Mouse (Mus musculus) megakaryocyte, embryonic 14.5 days (primary cell): ENCODE measurements around the gene B4galt3. TPM values are rescaled to one million over a fixed set of nuclear protein-coding genes. Genes with fewer than 3 reads are reported as not detected.
"Not testable (repeated sequence)": the region's sequence is repeated elsewhere in the genome, so short reads cannot be mapped to it uniquely, and the experiment has no call there.

Experiments used
- H3K27me3 ChIP-seq: replicated peaks from 2 replicates; pipeline ENCODE3; 2012; ENCODE audit warnings: inconsistent platforms
- H3K36me3 ChIP-seq: replicated peaks from 2 replicates; pipeline ENCODE3; 2012; ENCODE audit warnings: low read length, inconsistent platforms, mixed read lengths
- H3K4me1 ChIP-seq: 2 replicates; pipeline ENCODE4 v1.6.1; 2012; ENCODE audit warnings: inconsistent platforms
- H3K4me3 ChIP-seq: replicated peaks from 2 replicates; pipeline ENCODE3; 2012; ENCODE audit warnings: moderate library complexity, mild to moderate bottlenecking, inconsistent platforms
- H3K9me3 ChIP-seq: 2 replicates; pipeline ENCODE4 v1.6.1; 2012; ENCODE audit warnings: inconsistent platforms
- FLI1 ChIP-seq: IDR thresholded peaks from 2 replicates; pipeline ENCODE4 v1.6.1; 2012; ENCODE audit warnings: low read length, inconsistent platforms, mixed read lengths
- GATA1 ChIP-seq: IDR thresholded peaks from 3 replicates; pipeline ENCODE4 v1.6.1; 2012; ENCODE audit warnings: mixed read lengths, low read length, inconsistent platforms, borderline replicate concordance
- polyA plus RNA-seq: library from polyadenylated mRNA; stranded (reverse); fragments of >175 nt; gene quantifications from 2 replicates; pipeline ENCODE4 v1.2.3, GENCODE M21; 2012; ENCODE audit warnings: low replicate concordance; ENCODE audit not compliant: insufficient read depth

Gene B4galt3
- polyA plus RNA-seq, 1 experiment = 20.6 TPM

- no peaks in the 10 kb centered on the region for H3K9me3 ChIP-seq
- H3K4me3 ChIP-seq = no peak overlapping the region
- H3K36me3 ChIP-seq = peaks cover 94% of the 10 kb centered on the region
- H3K4me1 ChIP-seq = peaks cover 34% of the 10 kb centered on the region
- no peaks in the 10 kb centered on the region for H3K27me3 ChIP-seq
- no peak for TF ChIP-seq GATA1
- no peak for TF ChIP-seq FLI1
Observed at GRCm38 (mm10) chr1:171239992-171240744, 30.0 kb upstream of the B4galt3 start.

- Histone ChIP-seq H3K27me3 (no peaks in the 10 kb centered on the region), H3K36me3 (peaks cover 93% of the 10 kb centered on the region), H3K4me1 (peaks cover 35% of the 10 kb centered on the region), H3K9me3 (no peaks in the 10 kb centered on the region), H3K4me3 (no peak overlapping the region)
- TF ChIP-seq FLI1 (no peak), GATA1 (no peak)
Observed at GRCm38 (mm10) chr1:171240911-171241310, 29.2 kb upstream of the B4galt3 start.

- not testable (repeated sequence) for H3K27me3 ChIP-seq, H3K4me3 ChIP-seq, H3K9me3 ChIP-seq
- peaks cover 84% of the 10 kb centered on the region for H3K36me3 ChIP-seq
- H3K4me1 ChIP-seq = peaks cover 36% of the 10 kb centered on the region
Observed at GRCm38 (mm10) chr1:171241952-171242351, 28.2 kb upstream of the B4galt3 start.

- TF ChIP-seq FLI1 = no peak
- Histone ChIP-seq H3K36me3 (peaks cover 49% of the 10 kb centered on the region), H3K4me1 (peaks cover 56% of the 10 kb centered on the region), H3K9me3 (no peaks in the 10 kb centered on the region), H3K27me3 (no peaks in the 10 kb centered on the region), H3K4me3 (no peak overlapping the region)
Observed at GRCm38 (mm10) chr1:171245353-171245752, 24.8 kb upstream of the B4galt3 start.

GRCm38 (mm10) chr1:171246709-171247452 is 23.2 kb upstream of the B4galt3 start:
- TF ChIP-seq GATA1 (peak; percentile 6; the same call in 1 of the 3 replicates), FLI1 (no peak)
- H3K4me1 ChIP-seq = peaks cover 66% of the 10 kb centered on the region
- H3K4me3 ChIP-seq = peak overlapping the region; percentile 97
- H3K36me3 ChIP-seq = peaks cover 34% of the 10 kb centered on the region
- peaks cover 8% of the 10 kb centered on the region for H3K27me3 ChIP-seq
- H3K9me3 ChIP-seq = no peaks in the 10 kb centered on the region

GRCm38 (mm10) chr1:171247453-171247841 is 22.7 kb upstream of the B4galt3 start:
- H3K4me1 ChIP-seq = peaks cover 72% of the 10 kb centered on the region
- peak overlapping the region; percentile 97 for H3K4me3 ChIP-seq
- peaks cover 8% of the 10 kb centered on the region for H3K27me3 ChIP-seq
- H3K36me3 ChIP-seq = peaks cover 30% of the 10 kb centered on the region
- TF ChIP-seq GATA1 = no peak
- H3K9me3 ChIP-seq = no peaks in the 10 kb centered on the region

GRCm38 (mm10) chr1:171247916-171248315 is 22.2 kb upstream of the B4galt3 start:
- Histone ChIP-seq H3K9me3 (no peaks in the 10 kb centered on the region), H3K27me3 (peaks cover 12% of the 10 kb centered on the region), H3K36me3 (peaks cover 25% of the 10 kb centered on the region), H3K4me1 (peaks cover 76% of the 10 kb centered on the region), H3K4me3 (peak overlapping the region; percentile 97)
- TF ChIP-seq GATA1 (no peak), FLI1 (no peak)

GRCm38 (mm10) chr1:171248386-171249226 is 21.5 kb upstream of the B4galt3 start:
- H3K4me3 ChIP-seq = peak overlapping the region; percentile 97
- peaks cover 18% of the 10 kb centered on the region for H3K36me3 ChIP-seq
- H3K9me3 ChIP-seq = no peaks in the 10 kb centered on the region
- peaks cover 74% of the 10 kb centered on the region for H3K4me1 ChIP-seq
- peaks cover 17% of the 10 kb centered on the region for H3K27me3 ChIP-seq
- no peak for TF ChIP-seq FLI1
- TF ChIP-seq GATA1 = no peak

GRCm38 (mm10) chr1:171249913-171250600 is 20.1 kb upstream of the B4galt3 start, which contains the start of gene Adamts4:
Gene Adamts4 (plus strand): TSS chr1:171250421.
- peaks cover 25% of the 10 kb centered on the region for H3K27me3 ChIP-seq
- no peaks in the 10 kb centered on the region for H3K9me3 ChIP-seq
- TF ChIP-seq GATA1 = no peak
- TF ChIP-seq FLI1 = no peak
- H3K4me3 ChIP-seq = peak within 1 kb of the TSS; percentile 4
- peaks cover 7% of the 10 kb centered on the region for H3K36me3 ChIP-seq
- H3K4me1 ChIP-seq = peaks cover 77% of the 10 kb centered on the region
